Mouse (Mus musculus): ENCODE results near the gene Rgp1.

GRCm38 (mm10) chr4:43591543-43591942 is 13.0 kb downstream of the Rgp1 start:
- TF ChIP-seq POLR2A (IDR thresholded peaks at IDR 0.05; ENCODE audit: control insufficient read depth, low read depth, low read length) (no peak), CTCF (IDR thresholded peaks at IDR 0.05; ENCODE audit: control insufficient read depth, insufficient read depth, insufficient replicate concordance, low read depth, low read length) (no peak)

Data from testis, adult 2 months (tissue).